Mouse (Mus musculus): ENCODE data around the gene Myl6b. TPM values are rescaled to one million over a fixed set of nuclear protein-coding genes. Genes with fewer than 3 reads are reported as not detected.

The Myl6b gene
- polyA plus RNA-seq, 1 experiment from 2014 or later, result 2.9 TPM

DNA sequence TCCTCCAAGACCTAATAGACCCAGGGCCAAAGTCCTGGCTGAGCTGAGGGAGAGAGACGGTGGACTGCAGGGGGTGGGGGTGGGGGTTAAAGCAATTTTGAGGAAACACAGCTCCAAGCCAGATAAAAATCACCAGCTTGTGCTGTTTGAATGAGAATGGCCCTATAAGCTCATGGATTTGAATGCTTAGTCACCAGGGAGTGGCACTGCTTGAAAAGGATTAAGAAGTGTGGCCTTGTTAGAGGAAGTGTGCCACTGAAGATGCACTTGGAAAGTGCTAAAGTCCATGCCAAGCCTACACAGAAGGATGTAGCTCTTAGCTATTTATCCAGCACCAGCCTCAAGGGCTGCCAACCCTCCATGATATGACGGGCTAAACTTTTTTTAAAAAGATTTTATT lies 36.7 kb upstream of the Myl6b start:
- Histone ChIP-seq H3K36me3 (no peaks in the 10 kb centered on the region), H3K4me1 (peaks cover 5% of the 10 kb centered on the region), H3K27ac (replicated peaks) (no peak overlapping the region), H3K27me3 (ENCODE audit: low read depth, poor library complexity, severe bottlenecking) (no peaks in the 10 kb centered on the region), H3K4me3 (no peak overlapping the region), H3K9me3 (replicated peaks) (no peaks in the 10 kb centered on the region)
- WGBS, result 86% methylated on average over 2 of the region's 2 CpGs
- no peak for DNase-seq (ENCODE audit: low spot score)

DNA sequence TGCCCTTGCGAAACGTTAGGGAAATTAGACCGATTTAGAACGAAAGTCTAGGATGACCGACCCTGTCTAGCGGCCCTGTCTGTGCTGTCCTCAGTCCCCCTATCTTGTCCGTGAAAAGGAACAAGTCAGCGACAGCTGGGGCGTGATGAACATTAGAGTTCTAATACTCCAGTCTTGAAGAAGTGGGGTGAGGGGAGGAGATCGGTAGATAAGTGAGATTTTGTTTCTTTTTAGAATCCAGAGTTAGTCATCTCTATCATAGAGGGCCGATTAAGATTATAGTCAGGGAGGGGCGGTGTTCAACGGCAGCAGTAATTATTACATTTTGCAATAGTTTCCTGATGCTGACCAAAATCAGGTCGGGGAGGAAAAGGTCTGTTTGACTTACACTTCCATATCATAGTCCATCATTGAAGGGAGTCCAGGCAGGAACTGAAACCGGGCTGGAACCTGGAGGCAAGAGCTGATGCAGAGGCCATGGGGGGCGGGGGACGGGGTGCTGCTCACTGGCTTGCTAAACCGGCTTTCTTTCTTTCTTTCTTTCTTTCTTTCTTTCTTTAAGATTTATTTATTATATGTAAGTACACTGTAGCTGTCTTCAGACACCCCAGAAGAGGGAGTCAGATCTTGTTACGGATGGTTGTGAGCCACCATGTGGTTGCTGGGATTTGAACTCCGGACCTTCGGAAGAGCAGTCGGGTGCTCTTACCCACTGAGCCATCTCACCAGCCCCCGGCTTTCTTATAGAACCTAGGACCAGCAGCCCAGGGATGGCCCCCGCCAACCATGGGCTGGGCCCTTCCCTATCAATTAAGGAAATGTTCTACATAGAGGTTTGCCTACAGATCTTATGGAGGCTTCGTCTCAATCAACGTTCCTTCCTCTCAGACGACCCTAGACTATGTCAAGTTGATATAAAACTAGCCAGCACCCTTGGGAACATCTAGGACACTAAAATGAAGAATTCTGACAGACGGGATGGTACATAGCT lies 28.2 kb upstream of the Myl6b start:
- H3K9me3 ChIP-seq (replicated peaks), result no peaks in the 10 kb centered on the region
- H3K36me3 ChIP-seq, result peaks cover 8% of the 10 kb centered on the region; the same call in 1 of the 2 replicates
- peaks cover 28% of the 10 kb centered on the region for H3K4me1 ChIP-seq
- 34% methylated on average over 28 of the region's 28 CpGs for WGBS
- peaks cover 74% of the 10 kb centered on the region for H3K27me3 ChIP-seq (ENCODE audit: low read depth, poor library complexity, severe bottlenecking)
- H3K27ac ChIP-seq (replicated peaks), result peak overlapping the region; percentile 82; the same call in 1 of the 2 replicates
- peak overlapping the region; percentile 80 for H3K4me3 ChIP-seq
- no peak for DNase-seq (ENCODE audit: low spot score)

DNA sequence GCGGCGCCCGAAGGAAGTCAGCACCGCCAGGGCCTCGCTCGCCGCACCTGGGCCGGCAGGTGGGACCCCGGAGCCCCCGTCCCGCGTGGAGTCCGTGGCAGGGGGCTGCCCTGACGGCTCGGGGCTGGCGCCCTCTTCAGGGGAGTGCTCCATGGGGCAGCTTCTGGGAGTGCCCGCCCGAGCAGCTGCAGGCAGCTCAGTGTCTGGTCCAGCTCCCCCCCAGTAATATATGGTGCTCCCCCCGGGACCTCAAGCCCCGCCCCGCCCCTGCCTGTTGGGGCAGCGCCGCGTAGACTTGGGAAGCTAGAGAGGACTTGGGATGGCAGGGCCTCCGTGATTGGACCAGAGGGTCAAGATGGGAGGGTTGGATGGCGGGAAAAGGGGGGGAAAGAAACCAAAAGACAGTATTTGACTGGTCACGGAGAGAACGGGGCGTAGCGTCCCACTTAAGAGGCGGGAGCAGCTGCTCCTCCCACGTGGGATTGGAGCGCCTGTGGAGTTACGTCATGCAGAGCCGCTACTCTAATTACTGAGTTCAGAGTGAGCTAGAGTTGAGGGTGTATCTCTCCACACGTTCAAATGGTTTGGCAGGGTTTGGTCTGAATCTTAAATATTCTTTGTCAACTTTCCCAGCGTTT lies 27.3 kb upstream of the Myl6b start, which contains the start of gene Esyt1:
Gene Esyt1, minus strand, starts transcription at position 201 of the 638 bp plus-strand sequence.
- Histone ChIP-seq H3K4me3 (peak within 1 kb of the TSS; percentile 80), H3K27ac (replicated peaks) (peak within 1 kb of the TSS; percentile 82), H3K36me3 (peaks cover 12% of the 10 kb centered on the region), H3K27me3 (ENCODE audit: low read depth, poor library complexity, severe bottlenecking) (peaks cover 83% of the 10 kb centered on the region), H3K9me3 (replicated peaks) (no peaks in the 10 kb centered on the region), H3K4me1 (peaks cover 28% of the 10 kb centered on the region)
- DNase-seq (ENCODE audit: low spot score), result peak; percentile 92
- WGBS, result under 1% methylated on average over 37 of the region's 37 CpGs

DNA sequence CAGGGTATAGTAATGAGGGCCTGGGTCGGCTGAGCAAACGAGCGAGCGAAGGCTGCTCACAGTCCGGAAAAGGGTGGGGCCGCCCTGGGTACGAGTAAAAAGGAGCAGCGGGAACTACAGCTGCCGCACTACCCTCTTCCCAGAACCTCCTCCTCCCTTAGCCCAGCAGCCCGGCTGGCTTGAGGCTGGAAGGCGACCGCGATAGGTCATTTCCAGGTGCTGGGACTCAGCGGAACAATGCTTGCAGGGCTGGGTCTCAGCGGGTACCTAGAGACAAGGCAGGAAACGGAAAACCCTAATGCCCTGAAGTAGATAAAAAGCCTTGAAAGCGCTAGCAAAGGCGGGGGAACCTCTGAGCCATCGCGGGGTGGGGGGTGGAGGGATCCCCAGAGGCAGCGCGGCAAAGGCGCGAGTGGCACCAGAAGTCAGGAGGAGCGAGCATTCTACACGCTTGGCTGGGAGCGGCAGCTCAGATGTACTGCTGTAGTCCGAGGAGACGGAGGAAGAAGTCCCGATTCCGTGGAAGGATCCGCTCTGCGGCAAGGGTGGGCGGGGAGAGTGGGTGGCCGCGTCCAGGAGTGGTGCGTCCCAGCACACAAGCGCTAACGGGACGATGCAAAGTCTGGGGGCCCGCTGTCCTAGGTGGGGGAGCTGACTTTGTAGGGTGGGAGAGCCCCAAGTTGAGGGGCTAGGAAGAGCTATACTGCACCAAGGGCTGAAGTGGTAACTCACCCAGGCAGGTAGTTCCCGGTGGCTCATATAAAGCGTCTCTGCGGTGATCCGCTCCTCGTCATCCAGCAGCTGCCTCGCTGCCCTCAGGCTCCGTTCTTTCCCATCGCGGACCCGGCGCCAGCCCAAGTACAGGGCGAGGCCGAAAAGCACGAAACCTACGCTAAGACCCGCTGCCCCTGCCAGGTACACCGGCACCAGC lies 26.5 kb upstream of the Myl6b start:
- DNase-seq (ENCODE audit: low spot score), result peak; percentile 74

DNA sequence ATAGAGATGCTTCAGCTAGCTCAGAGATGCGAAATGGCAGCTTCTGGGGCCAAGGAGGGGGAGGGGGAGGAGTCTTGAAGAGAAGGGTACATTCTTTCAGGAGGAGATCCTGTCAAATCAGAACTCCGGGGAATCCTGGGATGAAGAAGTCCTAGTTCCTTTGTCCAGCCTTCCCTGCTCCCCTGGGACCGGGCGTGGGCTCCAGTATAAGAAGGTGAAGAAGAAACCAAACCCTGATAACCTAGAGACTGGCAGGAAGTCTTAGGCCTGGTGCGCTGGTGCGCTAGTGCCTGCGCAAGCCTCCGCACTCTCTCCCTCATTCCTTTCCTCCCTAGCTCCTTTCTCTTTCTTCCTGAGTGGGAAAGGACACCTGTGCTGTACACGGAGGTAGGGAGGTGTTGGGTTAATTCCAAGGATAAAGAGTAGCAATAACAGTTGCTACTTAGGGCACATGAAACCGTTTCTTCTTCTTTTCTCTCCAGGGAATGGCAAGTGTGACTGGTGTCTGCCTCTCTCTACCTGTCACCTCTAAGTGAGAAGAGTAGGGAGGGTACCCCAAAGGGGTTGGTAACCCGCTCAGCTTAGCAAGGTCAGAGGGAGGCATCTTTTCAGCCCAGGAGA lies 25.7 kb upstream of the Myl6b start:
- peaks cover 28% of the 10 kb centered on the region for H3K4me1 ChIP-seq
- H3K27ac ChIP-seq (replicated peaks), result peak overlapping the region; percentile 82
- H3K36me3 ChIP-seq, result peaks cover 22% of the 10 kb centered on the region
- no peaks in the 10 kb centered on the region for H3K9me3 ChIP-seq (replicated peaks)
- 1% methylated on average over 11 of the region's 11 CpGs for WGBS
- peaks cover 91% of the 10 kb centered on the region for H3K27me3 ChIP-seq (ENCODE audit: low read depth, poor library complexity, severe bottlenecking)
- H3K4me3 ChIP-seq, result peak overlapping the region; percentile 80
- DNase-seq (ENCODE audit: low spot score), result peak; percentile 32

More for the DNA sequence above, 26.5 kb upstream of the Myl6b start:
- Histone ChIP-seq H3K9me3 (replicated peaks) (no peaks in the 10 kb centered on the region), H3K27me3 (ENCODE audit: low read depth, poor library complexity, severe bottlenecking) (peaks cover 89% of the 10 kb centered on the region), H3K36me3 (peaks cover 16% of the 10 kb centered on the region), H3K4me3 (peak overlapping the region; percentile 80), H3K4me1 (peaks cover 28% of the 10 kb centered on the region), H3K27ac (replicated peaks) (peak overlapping the region; percentile 82)
- under 1% methylated on average over 58 of the region's 58 CpGs for WGBS

DNA sequence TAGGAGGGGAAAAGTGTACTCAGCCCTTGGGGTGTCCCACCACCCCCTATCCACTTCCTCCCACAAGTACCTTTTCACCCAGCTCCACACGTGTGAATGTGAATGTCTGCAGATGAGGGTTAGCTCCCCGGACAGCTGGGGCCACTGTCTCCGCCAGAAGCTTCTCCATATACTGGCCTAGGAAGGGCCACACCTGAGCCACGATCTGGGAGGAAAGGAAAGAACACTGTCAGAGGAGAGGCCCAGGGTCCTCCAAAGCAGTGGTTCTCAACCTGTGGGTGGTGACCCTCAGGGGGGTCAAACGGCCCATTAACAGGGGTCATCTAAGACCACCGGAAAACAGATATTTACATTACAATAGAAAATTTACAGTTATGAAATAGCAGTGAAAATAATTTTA lies 23.9 kb upstream of the Myl6b start:
- WGBS, result 77% methylated on average over 6 of the region's 6 CpGs
- no peaks in the 10 kb centered on the region for H3K9me3 ChIP-seq (replicated peaks)

DNA sequence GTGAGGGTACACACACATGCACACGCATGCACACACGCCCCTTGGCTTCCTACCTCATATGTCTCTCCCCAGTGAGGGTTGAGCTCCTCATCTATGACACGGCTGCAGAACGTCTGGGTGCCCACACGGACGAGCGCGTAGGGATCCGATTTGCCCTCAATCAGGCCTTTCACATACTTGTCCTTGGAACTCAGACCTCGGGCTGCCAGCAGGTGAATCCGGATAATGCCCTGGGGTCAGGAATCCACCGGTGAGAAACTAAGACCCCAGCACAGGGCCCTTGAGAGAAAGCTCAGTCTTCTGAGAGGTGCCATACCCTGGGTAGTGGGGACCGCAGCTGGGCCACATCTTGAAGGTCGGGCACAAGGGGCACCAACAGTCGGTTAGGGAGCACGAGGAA lies 22.1 kb upstream of the Myl6b start:
- no peaks in the 10 kb centered on the region for H3K9me3 ChIP-seq (replicated peaks)
- peaks cover 25% of the 10 kb centered on the region for H3K4me1 ChIP-seq
- 87% methylated on average over 16 of the region's 16 CpGs for WGBS
- peaks cover 98% of the 10 kb centered on the region for H3K27me3 ChIP-seq (ENCODE audit: low read depth, poor library complexity, severe bottlenecking)
- no peak overlapping the region for H3K4me3 ChIP-seq
- H3K27ac ChIP-seq (replicated peaks), result no peak overlapping the region
- peaks cover 37% of the 10 kb centered on the region for H3K36me3 ChIP-seq
- DNase-seq (ENCODE audit: low spot score), result no peak

More for the DNA sequence above, 23.9 kb upstream of the Myl6b start:
- no peak for DNase-seq (ENCODE audit: low spot score)
- no peak overlapping the region for H3K27ac ChIP-seq (replicated peaks)
- H3K4me1 ChIP-seq, result peaks cover 29% of the 10 kb centered on the region
- H3K4me3 ChIP-seq, result no peak overlapping the region
- peaks cover 32% of the 10 kb centered on the region for H3K36me3 ChIP-seq
- peaks cover 93% of the 10 kb centered on the region for H3K27me3 ChIP-seq (ENCODE audit: low read depth, poor library complexity, severe bottlenecking)

DNA sequence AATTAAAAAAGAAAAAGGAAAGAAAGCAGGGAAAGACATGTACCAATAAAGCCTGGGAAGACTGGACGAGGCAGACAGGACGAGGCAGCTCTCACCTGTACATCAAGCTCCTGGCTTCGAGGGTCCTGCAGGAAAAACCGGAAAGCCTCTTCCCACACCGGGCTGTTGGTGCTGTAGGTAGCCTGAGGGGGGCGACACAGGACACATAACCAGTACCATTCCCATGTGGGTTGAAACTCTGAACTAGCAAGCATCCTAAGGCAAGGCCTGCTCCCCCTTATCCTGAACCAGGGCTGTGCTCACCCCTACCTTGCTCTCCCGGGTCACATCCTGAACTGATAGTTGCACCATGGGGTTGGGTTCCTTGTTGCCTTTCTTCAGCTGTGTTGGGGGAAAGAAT lies 20.3 kb upstream of the Myl6b start:
- no peak for DNase-seq (ENCODE audit: low spot score)
- Histone ChIP-seq H3K4me3 (no peak overlapping the region), H3K9me3 (replicated peaks) (no peaks in the 10 kb centered on the region), H3K27ac (replicated peaks) (no peak overlapping the region), H3K4me1 (peaks cover 8% of the 10 kb centered on the region; the same call in 1 of the 2 replicates), H3K27me3 (ENCODE audit: low read depth, poor library complexity, severe bottlenecking) (peaks cover 89% of the 10 kb centered on the region), H3K36me3 (peaks cover 45% of the 10 kb centered on the region)
- 72% methylated on average over 7 of the region's 7 CpGs for WGBS

DNA sequence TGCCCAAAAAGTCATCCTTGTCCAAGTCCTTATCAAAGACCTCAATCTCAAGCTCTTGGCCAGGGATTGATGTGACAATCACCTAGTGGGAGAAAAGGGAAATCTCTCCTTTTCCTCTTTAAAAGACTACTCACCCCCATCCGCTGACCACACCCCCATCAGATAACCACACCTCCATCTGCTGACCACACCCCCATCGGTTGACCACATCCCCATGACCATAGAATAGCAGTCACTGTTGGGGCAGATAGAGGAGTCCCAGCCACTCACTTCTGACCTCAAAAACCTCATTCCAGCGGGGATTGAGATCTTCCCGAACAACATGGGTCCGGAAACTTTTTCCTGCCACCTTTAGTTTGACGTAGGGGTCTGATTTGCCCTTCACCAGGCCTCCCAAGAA lies 18.2 kb upstream of the Myl6b start:
- DNase-seq (ENCODE audit: low spot score), result no peak
- Histone ChIP-seq H3K27ac (replicated peaks) (no peak overlapping the region), H3K9me3 (replicated peaks) (no peaks in the 10 kb centered on the region), H3K27me3 (ENCODE audit: low read depth, poor library complexity, severe bottlenecking) (peaks cover 67% of the 10 kb centered on the region), H3K4me3 (no peak overlapping the region), H3K36me3 (peaks cover 44% of the 10 kb centered on the region), H3K4me1 (peaks cover 7% of the 10 kb centered on the region; the same call in 1 of the 2 replicates)
- 14% methylated on average over 6 of the region's 6 CpGs for WGBS

DNA sequence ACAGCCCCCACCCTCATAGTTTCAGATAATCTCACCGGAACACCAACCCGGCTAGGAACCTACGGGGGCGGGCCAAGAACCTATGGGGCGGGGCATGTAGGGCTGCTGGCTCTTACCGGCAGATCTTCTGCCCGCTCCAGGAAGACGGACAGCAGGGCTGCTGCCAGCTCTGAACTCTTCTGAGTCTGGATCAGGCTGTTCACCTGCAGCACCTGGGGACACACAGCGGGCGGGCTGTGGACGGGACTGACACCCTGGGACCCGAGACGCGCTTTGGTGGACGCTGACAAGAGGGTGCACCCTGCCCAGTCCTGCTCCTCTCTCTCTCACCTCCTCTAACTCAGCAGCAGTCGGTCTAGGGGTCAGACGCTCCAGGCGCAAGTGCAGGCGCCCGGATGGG lies 17.5 kb upstream of the Myl6b start:
- H3K36me3 ChIP-seq, result peaks cover 44% of the 10 kb centered on the region
- no peak for DNase-seq (ENCODE audit: low spot score)
- peaks cover 7% of the 10 kb centered on the region; the same call in 1 of the 2 replicates for H3K4me1 ChIP-seq
- 4% methylated on average over 20 of the region's 20 CpGs for WGBS
- peaks cover 61% of the 10 kb centered on the region for H3K27me3 ChIP-seq (ENCODE audit: low read depth, poor library complexity, severe bottlenecking)
- H3K9me3 ChIP-seq (replicated peaks), result no peaks in the 10 kb centered on the region
- no peak overlapping the region for H3K27ac ChIP-seq (replicated peaks)
- peak overlapping the region; percentile 30 for H3K4me3 ChIP-seq

DNA sequence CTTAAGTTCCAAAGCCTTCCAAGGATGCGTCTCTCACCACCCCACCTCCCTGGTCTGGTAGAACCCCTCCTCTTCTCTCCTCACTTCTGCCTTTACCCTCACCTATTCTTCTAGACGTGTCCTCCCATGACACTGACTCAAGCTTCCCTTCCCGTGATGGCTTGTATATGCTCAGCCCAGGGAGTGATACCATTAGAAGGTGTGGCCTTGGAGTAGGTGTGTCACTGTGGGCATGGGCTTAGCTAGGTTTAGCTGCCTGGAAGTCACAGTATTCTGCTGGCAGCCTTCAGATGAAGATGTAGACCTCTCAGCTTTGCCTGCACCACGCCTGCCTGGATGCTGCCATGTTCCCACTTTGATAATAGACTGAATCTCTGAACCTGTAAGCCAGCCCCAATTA lies 16.6 kb upstream of the Myl6b start:
- Histone ChIP-seq H3K4me3 (no peak overlapping the region), H3K27ac (replicated peaks) (no peak overlapping the region), H3K36me3 (peaks cover 48% of the 10 kb centered on the region), H3K4me1 (peaks cover 7% of the 10 kb centered on the region; the same call in 1 of the 2 replicates), H3K9me3 (replicated peaks) (no peaks in the 10 kb centered on the region), H3K27me3 (ENCODE audit: low read depth, poor library complexity, severe bottlenecking) (peaks cover 53% of the 10 kb centered on the region)
- DNase-seq (ENCODE audit: low spot score), result no peak
- 75% methylated on average over 4 of the region's 4 CpGs for WGBS
